Mouse (Mus musculus) gastrocnemius, adult 8-10 months (tissue): ENCODE measurements around the gene Cfap161. TPM values are rescaled to one million over a fixed set of nuclear protein-coding genes. Genes with fewer than 3 reads are reported as not detected.

Source experiments
- DNase-seq, 2 experiments: peaks; one replicate each; pipeline ENCODE4 v3.0.0; 2022; ENCODE audit warnings: low spot score in 2 of 2
- total RNA-seq, 4 experiments: library from RNA; stranded (reverse); gene quantifications; 2 replicates each; pipeline ENCODE4 v1.2.4; 2022

Gene Cfap161
- total RNA-seq, 4 experiments from 2014 or later: not detected

DNA sequence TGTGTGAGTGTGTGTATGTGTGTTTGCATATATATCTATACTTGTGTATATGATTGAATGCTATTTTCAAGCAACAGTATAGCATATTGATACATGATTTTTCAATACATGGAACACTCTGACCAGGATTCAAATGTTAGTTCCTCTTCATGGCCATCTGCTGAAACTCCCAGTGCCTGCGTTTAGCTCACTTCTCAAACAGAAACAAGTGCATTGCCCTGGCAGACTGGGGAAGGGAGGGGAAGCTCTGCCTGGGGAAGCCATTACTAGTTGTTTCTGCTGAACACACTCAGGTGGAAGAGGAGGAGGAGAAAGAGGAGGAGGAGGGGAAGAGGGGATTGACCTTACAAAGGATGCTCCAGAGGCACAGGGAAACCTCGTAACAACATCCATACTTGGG, 52.7 kb downstream of the Cfap161 start:
- no peak for DNase-seq

DNA sequence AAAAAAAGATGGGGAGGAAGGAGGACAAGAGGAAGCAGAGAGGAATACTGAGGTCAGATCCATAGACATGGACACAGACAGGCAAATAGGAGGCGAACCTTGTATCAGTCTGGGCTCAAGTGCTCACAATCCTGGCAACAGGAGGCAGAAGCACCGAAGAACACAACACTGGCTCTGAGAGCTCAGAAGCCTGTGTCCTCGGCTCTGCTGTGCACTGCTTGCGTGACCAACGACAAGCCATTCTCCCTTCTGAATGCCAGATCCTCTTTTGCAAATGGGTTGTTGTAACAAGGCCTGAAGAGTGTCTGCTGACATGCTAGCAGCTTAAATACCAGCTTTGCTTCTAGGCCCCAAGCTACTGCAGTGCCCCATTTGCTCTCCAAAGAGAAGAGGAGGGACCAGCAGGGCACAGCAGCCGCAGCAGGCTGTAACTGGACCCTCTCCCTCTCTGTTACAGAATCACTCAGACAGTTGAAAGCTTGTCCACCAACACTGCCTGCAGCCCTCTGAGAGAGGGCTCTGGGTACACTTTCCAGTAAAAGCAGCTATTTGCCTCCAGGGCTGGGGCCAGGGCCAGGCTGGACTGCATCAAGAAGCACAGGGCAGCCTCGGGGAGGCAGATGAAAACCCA, 54.9 kb downstream of the Cfap161 start:
- DNase-seq: no peak

DNA sequence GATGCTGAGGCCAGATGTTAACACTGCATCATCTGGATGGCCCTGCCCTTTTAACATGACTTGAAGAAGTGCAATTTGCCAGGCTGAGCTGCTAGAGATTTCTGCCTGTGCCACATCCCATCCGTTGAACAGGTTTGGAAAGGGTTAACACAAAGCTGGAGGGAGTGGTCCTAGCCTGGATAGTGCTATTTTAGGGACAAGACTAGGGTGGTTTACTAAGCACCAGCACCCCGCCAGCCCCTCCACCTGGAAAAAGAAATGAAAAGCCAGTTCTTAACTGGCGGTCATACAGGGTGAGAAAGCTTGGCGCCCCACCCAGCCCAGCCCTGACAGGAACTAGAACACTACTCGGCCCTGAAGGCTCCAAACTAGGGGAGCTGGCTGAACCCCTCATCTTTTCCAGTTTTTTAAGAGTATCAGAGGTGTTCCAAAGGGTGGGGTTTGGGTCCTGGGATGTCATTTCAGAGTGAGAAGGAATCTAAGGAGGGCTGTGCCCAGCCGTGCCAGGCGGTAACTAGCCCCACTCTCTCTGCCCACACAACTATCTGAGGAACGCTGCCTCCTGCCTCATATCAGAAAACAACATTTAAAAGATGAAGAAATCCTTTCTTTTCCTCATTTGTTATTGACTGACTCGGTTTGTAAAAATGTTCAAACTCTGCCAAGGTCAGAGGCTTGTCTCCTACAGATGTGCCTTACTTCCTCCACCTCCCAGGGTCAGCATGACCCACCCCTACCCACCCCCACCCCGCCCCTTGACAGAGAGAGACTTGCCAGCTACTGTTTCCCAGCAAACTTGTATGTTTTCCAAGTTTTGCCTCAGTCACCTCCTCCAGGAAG, 55.8 kb downstream of the Cfap161 start:
- no peak for DNase-seq

DNA sequence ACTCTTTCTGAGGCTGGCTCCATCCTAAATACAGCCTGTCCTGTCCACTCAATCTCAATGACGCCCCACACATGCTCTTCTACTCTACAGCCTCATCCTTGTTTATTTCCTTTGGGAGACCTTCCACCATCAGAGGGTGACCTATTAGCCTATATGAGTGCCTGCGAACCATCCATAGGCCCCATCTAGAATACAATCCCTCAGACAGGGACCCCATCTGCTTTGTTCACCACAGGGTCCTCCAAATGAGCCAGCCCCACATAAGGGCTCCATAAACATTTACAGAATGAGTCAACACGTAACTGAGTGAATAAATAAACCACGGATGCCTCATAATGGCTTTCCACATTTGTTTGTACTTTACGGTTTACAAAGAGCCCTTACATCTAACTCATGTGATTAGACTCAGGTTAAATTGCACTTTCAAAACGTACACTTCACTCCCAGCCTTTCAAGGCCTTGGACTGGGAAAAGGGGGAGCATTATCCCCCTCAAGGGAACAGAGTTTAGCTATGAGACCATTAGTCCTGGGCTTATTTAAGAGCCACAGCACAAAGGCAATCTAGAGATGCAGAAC, 56.7 kb downstream of the Cfap161 start:
- DNase-seq: no peak

DNA sequence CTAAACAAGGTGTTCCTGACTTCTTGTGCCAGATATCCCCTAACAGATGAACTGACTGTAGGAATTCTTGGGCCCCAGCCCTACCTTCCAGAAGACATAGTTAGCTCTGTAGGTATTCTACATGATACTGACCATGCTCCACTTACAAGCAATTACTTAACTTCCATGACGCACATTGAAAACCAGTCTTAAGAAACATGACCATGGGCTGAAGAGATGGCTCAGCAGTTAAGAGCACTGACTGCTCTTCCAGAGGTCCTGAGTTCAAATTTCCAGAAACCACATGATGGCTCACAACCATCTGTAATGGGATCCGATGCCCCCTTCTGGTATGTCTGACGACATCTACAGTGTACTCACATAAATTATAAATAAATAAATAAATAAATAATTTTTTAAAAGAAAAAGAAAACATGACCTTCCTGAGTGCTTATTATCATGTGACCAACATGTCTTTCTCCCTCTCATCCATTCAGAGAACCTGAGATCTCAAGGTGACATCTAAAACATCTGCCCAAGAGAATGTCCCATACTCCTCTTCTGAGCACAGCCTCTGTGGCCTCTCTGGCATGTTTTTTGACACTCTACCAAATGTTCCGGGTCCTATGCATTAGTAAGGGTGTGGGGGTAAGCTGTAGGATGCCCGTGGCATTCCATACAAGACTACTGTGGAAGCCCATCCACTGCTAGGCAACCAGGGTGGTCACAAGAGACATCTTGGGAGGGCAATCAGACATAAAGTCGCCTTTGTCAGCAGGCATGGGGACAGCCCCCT, 58.2 kb downstream of the Cfap161 start:
- DNase-seq: no peak

DNA sequence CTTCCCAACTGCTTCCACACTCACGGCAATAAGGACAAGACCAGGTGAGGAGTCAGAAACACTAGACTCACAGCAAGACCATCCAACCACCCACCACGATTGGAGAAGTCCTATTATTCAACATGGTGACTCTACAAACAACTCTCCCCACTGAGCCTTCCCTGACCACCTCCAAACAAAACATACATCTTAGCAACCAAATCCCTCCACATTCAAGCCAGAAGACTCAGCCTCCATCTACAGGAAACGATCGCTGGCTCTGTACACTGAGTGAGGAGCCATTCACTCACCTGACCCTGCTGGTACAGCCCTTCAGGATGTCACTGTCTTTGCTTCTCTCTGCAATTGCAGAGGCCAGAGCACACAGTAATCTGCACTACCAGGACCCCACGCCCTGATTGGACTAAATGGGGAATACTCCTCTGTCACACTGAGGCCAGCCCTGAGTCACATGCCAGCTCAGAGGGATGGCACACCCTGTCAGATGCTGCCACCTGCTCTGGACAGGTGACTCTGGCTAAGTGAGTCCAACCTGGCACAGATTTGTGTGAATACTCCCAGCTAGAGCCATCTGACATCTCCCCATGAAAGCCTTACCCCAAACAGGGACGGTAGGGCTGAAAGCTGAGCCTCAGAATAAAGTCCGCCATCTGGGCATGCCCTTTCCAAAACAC, 59.4 kb downstream of the Cfap161 start:
- DNase-seq: no peak

DNA sequence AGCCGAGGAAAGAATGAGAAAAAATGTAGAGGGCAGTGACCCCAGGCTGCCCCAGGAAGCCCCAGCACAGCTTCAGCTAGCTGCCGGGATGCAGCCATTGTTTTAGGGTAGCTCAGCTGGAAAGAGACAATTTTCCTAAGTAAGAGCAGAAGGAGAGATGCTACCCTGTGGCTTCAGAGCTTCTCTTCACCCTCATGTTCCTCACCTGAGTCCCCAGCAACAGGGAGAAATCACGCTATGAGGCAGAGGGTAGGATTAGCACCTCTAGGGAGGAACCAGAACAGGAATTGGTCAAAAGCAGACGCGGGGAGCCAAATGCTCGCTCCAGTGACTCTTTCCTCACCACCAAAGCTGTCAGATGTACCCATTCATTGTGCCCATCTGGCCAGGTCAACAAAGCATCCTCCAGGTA, 60.0 kb downstream of the Cfap161 start:
- DNase-seq: no peak

DNA sequence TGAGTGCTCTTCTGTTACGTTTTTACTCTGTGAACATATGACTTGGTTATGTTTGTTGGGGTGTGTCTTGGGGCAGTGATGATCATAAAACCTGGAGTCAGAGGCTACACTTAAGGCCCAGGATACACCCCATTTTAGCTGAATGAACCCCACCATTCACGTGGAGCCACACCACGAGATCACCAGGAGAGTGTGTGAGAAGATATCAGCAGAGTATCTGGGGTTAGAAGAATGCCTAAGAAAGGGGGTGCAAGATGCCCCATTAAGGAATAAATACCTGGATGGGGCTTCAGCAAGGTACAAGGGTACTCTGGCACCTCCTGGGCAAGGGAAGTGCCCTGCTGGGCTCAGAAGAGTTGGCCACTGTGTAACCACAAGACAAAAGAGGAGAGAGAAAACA, 60.4 kb downstream of the Cfap161 start:
- no peak for DNase-seq

DNA sequence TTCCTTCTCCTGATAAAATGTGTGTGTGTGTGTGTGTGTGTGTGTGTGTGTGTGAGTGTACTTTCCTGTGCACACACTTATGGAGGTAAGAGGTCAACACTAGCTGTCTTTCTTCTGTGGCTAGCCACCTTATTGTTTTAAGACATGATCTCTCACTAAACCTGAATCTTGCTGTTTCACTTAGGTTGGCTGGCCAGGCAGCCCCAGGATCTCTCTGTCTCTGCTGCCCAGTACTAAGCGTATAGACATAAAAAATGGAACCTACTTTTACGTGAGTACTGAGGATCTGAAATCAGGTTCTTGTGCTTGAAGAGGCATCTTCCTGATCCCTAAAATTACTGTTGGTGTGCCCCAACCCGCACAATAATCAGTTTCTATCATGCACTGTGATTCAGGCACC, 61.9 kb downstream of the Cfap161 start:
- no peak for DNase-seq

DNA sequence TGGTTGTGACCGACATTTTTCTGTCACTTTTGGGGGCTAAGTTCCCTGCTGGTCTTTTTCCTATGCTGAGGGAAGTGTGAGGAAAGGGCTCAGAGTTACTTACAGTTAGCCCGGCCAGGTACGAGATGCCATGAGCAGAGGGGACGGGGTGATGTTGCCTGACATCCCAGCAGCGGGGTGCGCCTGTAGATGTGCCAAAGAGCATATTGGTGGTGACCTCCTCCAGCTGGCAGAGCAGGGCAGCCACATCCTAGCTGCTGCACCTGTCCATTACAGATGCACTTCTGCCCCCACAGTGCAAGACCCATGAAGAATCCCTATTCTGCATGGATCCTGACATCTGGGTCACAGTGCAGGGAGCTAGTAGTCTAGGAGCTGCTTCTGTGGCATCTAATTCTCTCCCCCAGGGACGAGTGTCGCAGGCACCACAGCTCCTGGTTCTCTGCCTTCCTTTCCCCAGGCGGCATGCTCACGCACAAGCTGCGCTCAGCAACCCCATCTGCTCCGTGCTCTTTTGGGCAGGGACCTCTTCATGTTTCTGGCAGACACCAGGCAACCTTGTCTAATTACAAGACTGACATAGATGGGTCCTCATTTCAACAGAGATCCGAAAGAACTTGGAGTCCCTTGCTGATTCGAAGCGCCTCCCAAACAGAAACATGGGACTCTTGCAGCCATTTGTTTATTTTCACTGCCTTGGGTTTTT, 62.6 kb downstream of the Cfap161 start:
- no peak for DNase-seq

DNA sequence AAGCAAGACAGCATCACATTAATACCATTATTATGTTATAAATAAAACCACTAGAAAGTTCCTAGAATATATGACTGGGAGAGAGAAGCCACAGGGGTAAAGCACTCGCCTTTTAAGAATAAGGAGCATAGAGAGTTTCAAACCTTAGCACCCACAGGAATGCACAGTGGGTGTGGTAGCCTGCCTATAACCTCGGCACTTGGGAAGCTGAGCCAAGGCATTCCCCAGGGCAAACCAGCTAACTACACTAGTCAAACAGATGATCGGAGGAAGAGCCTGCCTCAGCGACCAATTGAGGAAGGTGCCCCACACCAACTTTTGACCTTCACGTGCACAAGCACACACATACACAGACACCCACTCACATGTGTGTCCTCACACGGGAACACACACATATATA, 63.4 kb downstream of the Cfap161 start:
- no peak for DNase-seq

DNA sequence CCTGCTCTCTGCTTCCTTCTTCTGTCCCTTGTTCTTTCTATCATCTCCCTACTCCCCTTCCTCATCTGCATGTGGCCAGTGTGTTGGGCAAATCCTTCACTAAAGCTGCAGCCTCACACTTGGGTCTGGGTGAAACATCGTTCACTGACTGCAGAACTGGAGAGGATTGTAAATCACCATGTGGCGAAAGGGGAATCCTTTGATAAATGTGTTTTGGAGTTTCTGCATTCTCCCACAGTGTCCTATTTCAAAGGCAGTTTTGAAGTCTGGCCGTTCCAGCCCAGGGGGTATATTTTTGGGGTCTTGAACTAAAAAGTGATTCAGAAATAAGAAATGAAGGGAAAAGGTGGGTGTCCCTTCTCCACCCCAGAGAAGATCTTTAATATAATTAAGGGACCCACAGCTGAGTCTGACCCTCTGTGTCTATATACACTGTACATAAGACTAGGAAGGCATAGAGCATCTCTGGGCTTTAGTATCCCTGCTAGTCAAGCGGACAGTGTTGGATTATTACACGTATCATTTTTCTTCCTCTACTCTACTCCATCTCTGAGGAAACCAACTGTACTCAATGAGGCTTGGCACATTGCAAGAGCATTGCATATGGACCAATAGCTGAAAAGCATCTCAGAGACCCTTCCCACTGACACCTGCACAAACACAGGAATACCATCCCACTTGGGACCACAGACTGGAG, 67.6 kb downstream of the Cfap161 start:
- no peak for DNase-seq

DNA sequence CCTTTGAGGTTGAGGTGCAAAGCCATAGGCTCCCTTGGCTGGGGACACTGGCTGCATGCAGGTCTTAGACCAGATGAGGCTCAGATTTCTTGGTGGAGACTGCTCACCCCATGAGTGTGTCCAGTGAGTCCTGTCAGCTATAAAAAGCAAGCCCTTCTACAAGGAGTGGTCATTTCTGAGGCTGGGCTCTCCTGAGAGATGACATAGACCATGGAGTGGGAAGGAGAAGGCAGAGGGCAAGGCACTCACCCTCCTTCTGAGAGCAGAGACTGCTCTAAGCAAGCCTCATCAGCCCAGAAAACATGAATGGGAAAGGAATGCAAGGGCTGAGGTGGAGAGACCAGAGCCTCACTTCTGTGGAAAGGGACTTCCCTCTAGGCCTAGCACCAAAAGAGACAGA, 68.9 kb downstream of the Cfap161 start:
- no peak for DNase-seq

DNA sequence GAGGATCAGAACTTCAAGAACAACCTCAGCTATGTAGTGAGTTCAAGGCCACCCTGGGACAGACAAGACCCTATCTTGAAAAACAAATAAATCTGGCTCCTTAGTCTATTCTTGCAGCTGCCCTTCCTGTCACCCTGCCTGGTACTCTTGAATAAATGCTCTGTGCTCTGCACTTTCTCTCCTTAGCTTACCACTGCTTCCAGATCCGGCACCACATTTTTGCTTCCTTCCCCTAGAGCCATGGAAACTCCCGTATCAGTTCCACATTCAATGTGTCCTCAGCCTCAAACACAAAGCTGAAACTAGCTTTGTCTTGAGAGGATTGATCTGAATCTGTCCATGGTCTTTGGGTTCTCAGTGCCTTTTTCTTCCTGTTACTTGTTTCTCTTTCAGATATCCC, 70.1 kb downstream of the Cfap161 start:
- no peak for DNase-seq

Other genes starting within 250 kb of the Cfap161 start
- gene Tmc3, start 210.0 kb downstream of the Cfap161 start, total RNA-seq: not detected
- gene Stard5, start 162.9 kb downstream of the Cfap161 start, total RNA-seq: 1 to 10 TPM; 1.7 to 3.7 (median 2.7) TPM
- 1 to 10 TPM in 3 of 4 experiments, under 1 TPM in 1; 0.75 to 1.9 (median 1.5) TPM for gene Il16, start 49.2 kb downstream of the Cfap161 start, total RNA-seq
- gene Tlnrd1, start 89.4 kb upstream of the Cfap161 start, total RNA-seq: 1 to 10 TPM; 1.3 to 1.7 (median 1.6) TPM
- gene Mesd, start 89.6 kb upstream of the Cfap161 start, total RNA-seq: 10 to 100 TPM; 19.6 to 25.1 (median 21.2) TPM